Mouse (Mus musculus): ENCODE results near the gene Atn1. TPM values are rescaled to one million over a fixed set of nuclear protein-coding genes. Genes with fewer than 3 reads are reported as not detected.
"Not testable (repeated sequence)": the region's sequence is repeated elsewhere in the genome, so short reads cannot be mapped to it uniquely, and the experiment has no call there.

The Atn1 gene
- 4.7 and 8.9 TPM in 2 replicates for total RNA-seq (2012; rRNA removed)

DNA sequence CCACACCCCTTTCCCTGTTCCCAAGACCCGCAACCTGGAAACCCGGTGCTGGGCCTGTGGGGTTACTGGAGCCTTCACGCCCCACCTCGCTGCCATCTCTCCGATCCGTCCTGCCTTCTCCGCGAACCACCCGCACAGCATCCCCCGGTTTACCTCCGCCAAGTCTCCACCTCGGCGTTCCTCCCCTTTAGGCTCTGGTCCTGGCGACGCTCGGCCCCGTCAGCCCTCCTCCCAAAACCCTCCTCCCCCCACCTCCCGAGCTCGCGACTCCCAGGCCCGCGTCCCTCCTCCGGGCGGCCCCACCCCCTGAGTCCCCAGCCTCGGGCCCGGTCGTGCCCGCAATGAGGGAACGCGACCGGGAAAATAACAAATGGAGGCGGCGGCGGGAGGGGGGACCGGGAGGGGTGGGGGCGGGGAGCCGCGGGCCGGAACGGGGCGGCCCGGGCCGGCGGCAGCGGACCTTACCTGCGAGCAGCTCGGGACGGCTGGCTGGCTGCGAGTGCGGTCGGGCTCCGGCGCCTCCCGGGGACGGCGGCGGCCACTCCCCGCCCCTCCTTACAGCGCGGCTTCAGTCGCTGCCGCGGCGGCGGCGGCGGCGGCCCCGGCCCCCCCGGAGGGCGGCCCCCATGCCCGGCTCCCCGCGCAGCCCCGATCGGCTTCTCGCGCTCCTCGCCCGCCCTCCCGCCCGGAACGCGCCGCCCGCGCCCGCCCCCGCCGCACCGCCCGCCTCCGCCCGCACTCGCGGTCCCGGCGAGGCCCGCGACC lies at the start of gene Atn1, which contains the start of gene Gm45234:
Gene Atn1, minus strand, starts transcription at position 694 of the 765 bp plus-strand sequence.
Gene Gm45234, minus strand, starts transcription at position 191 of the 765 bp plus-strand sequence.
- Histone ChIP-seq H3K4me1 (ENCODE audit: control insufficient read depth in 2 of 2, insufficient read depth in 2 of 2, low read length in 2 of 2, poor library complexity in 1 of 2) (peaks cover 6 to 13% of the 10 kb centered on the region in 2 experiments; a peak in 3 of 4 replicates), H3K9ac (ENCODE audit: insufficient read depth, low read depth, low read length, poor library complexity, severe bottlenecking) (peak within 1 kb of the TSS; percentile 95), H3K27ac (ENCODE audit: insufficient read depth, low read depth, low read length, poor library complexity, severe bottlenecking) (peak within 1 kb of the TSS; percentile 81), H3K36me3 (ENCODE audit: control insufficient read depth, insufficient read depth, low read length, poor library complexity, severe bottlenecking) (no peaks in the 10 kb centered on the region), H3K9me3 (ENCODE audit: control insufficient read depth, insufficient read depth, low read depth, low read length) (no peaks in the 10 kb centered on the region), H3K4me3 (ENCODE audit: insufficient read depth in 1 of 2, low read depth in 1 of 2, low read length in 2 of 2, poor library complexity in 1 of 2, severe bottlenecking in 1 of 2) (peak within 1 kb of the TSS; percentile 73 to 96)
- TF ChIP-seq HCFC1 (IDR thresholded peaks at IDR 0.05; ENCODE audit: borderline replicate concordance, insufficient read depth, low read length) (0 out of 2 replicates have a peak, but pooled peaks have one; percentile 46), MAFK (IDR thresholded peaks at IDR 0.05; ENCODE audit: insufficient read depth, low read depth, low read length) (no peak), CHD2 (IDR thresholded peaks at IDR 0.05; ENCODE audit: low read depth, low read length) (no peak)
- no peak for DNase-seq (ENCODE audit: low read depth, low spot score)
- in situ Hi-C loops (cut with MboI; ENCODE audit: low sequenced_read_pairs in 2 of 2, unreplicated experiment in 2 of 2): no loop called here

DNA sequence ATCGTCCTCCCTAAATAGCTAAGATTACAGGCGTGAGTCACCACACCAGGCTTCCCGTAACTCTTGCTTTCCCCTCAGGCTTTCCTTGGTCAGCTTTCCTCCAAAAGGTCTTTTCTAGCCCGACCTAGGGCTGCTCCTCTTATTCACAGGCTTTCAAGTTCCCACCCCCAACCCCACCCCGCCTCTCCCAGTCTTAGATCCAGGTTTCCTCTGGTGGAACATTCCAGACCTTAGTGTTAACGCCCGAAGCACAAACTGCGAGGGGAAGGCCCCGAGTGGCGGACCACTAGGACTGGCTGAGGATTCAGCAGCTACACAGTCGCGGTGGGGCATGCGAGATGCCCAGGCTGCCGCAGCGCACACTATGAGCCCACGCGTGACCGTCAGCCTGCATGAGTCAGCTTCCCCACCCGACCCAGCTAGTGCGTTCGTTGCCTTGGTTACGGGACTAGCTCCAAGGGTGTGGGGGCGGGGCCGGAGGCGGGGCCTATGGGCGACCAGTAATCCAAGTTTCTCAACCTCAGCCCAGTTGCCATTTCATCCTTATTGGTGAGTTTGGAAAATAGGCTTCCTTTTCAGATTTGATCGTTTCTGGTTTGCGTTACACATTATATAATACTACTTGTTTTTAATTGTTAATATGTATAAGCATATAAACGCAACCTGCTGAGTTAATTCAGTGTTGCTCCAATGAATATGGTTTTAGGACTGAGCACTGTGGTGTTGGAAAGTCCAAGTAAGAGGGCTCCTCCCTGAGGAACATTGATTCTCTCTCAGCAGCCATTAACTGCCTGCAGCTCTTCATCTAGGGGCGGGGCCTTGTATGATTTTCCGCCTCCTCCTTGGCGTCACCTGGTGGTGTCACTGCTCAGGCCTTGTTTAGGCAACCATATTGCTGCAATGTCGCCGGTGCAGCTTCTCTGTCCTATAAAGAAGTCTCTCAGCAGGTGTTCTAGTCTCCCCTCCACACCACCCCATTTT lies 49.3 kb upstream of the Atn1 start:
- in situ Hi-C loops (cut with MboI; ENCODE audit: low sequenced_read_pairs in 2 of 2, unreplicated experiment in 2 of 2): no loop called here
- peaks cover 0 to 10% of the 10 kb centered on the region in 2 experiments; a peak in 2 of 4 replicates for H3K4me1 ChIP-seq (ENCODE audit: control insufficient read depth in 2 of 2, insufficient read depth in 2 of 2, low read length in 2 of 2, poor library complexity in 1 of 2)
- no peaks in the 10 kb centered on the region for H3K9me3 ChIP-seq (ENCODE audit: control insufficient read depth, insufficient read depth, low read depth, low read length)
- peak overlapping the region; percentile 55 to 72 for H3K4me3 ChIP-seq (ENCODE audit: insufficient read depth in 1 of 2, low read depth in 1 of 2, low read length in 2 of 2, poor library complexity in 1 of 2, severe bottlenecking in 1 of 2)
- peak overlapping the region; percentile 84 for H3K9ac ChIP-seq (ENCODE audit: insufficient read depth, low read depth, low read length, poor library complexity, severe bottlenecking)
- peak; percentile 96 for DNase-seq (ENCODE audit: low read depth, low spot score)
- TF ChIP-seq HCFC1 (IDR thresholded peaks at IDR 0.05; ENCODE audit: borderline replicate concordance, insufficient read depth, low read length) (0 out of 2 replicates have a peak, but pooled peaks have one; percentile 6), CHD2 (IDR thresholded peaks at IDR 0.05; ENCODE audit: low read depth, low read length) (peak; percentile 23; the same call in 1 of the 2 replicates), MAFK (IDR thresholded peaks at IDR 0.05; ENCODE audit: insufficient read depth, low read depth, low read length) (peak; percentile 75; the same call in 1 of the 2 replicates), ZC3H11A (IDR thresholded peaks at IDR 0.05; ENCODE audit: borderline replicate concordance, low read depth, low read length) (no peak), ZNF384 (IDR thresholded peaks at IDR 0.05; ENCODE audit: low read depth, low read length) (no peak)
- H3K27ac ChIP-seq (ENCODE audit: insufficient read depth, low read depth, low read length, poor library complexity, severe bottlenecking): peak overlapping the region; percentile 99
- H3K36me3 ChIP-seq (ENCODE audit: control insufficient read depth, insufficient read depth, low read length, poor library complexity, severe bottlenecking): 0 out of 2 replicates have a peak, but pooled peaks cover 1% of the 10 kb centered on the region

DNA sequence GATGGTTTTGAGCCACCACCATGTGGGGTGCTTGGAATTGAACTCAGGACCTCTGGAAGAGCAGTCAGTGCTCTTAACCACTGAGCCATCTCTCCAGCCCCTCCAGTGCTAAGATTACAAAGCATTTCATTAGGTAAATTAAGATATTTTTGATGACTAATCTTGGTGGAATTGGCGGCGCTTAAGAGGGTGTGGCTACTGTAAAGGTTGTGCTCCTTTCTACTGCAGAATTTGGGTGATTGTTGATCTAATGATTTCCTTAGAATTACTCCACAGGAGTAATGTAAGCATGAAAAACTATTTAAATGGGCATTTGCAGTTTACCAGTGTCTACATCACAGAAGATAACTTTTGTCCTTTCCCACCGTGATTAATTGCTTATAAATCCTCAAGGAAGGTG lies 48.0 kb upstream of the Atn1 start:
- Histone ChIP-seq H3K9me3 (ENCODE audit: control insufficient read depth, insufficient read depth, low read depth, low read length) (no peaks in the 10 kb centered on the region), H3K4me3 (ENCODE audit: insufficient read depth in 1 of 2, low read depth in 1 of 2, low read length in 2 of 2, poor library complexity in 1 of 2, severe bottlenecking in 1 of 2) (no peak overlapping the region), H3K36me3 (ENCODE audit: control insufficient read depth, insufficient read depth, low read length, poor library complexity, severe bottlenecking) (no peaks in the 10 kb centered on the region), H3K9ac (ENCODE audit: insufficient read depth, low read depth, low read length, poor library complexity, severe bottlenecking) (no peak overlapping the region), H3K27ac (ENCODE audit: insufficient read depth, low read depth, low read length, poor library complexity, severe bottlenecking) (no peak overlapping the region; the same call in 1 of the 2 replicates), H3K4me1 (ENCODE audit: control insufficient read depth in 2 of 2, insufficient read depth in 2 of 2, low read length in 2 of 2, poor library complexity in 1 of 2) (peaks cover 0 to 5% of the 10 kb centered on the region in 2 experiments; a peak in 2 of 4 replicates)
- TF ChIP-seq HCFC1 (IDR thresholded peaks at IDR 0.05; ENCODE audit: borderline replicate concordance, insufficient read depth, low read length): no peak
- TF ChIP-seq CHD2 (IDR thresholded peaks at IDR 0.05; ENCODE audit: low read depth, low read length): no peak
- no peak for TF ChIP-seq ZC3H11A (IDR thresholded peaks at IDR 0.05; ENCODE audit: borderline replicate concordance, low read depth, low read length)
- no peak for TF ChIP-seq ZNF384 (IDR thresholded peaks at IDR 0.05; ENCODE audit: low read depth, low read length)
- TF ChIP-seq MAFK (IDR thresholded peaks at IDR 0.05; ENCODE audit: insufficient read depth, low read depth, low read length): no peak
- in situ Hi-C loops (cut with MboI; ENCODE audit: low sequenced_read_pairs in 2 of 2, unreplicated experiment in 2 of 2): no loop called here
- DNase-seq (ENCODE audit: low read depth, low spot score): no peak

DNA sequence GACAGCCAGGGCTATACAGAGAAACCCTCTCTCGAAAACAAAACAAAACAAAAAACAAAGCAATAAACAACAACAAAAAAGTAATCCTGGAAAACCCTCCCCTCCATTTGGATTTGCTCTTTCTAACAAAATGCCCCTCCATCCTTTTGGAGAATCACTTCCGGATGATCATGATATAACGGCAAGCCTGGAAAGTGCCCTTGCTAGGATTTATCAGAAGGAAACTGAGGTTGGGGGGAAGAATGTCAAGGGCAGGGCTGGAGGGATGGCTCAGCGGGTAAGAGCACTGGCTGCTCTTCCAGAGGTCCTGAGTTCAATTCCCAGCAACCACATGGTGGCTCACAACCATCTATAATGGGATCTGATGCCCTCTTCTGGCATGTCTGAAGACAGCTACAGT lies 47.4 kb upstream of the Atn1 start:
- H3K27ac ChIP-seq (ENCODE audit: insufficient read depth, low read depth, low read length, poor library complexity, severe bottlenecking); H3K36me3 ChIP-seq (ENCODE audit: control insufficient read depth, insufficient read depth, low read length, poor library complexity, severe bottlenecking); H3K4me1 ChIP-seq (ENCODE audit: control insufficient read depth in 2 of 2, insufficient read depth in 2 of 2, low read length in 2 of 2, poor library complexity in 1 of 2); DNase-seq (ENCODE audit: low read depth, low spot score); in situ Hi-C loops (cut with MboI; ENCODE audit: low sequenced_read_pairs in 2 of 2, unreplicated experiment in 2 of 2); H3K9ac ChIP-seq (ENCODE audit: insufficient read depth, low read depth, low read length, poor library complexity, severe bottlenecking); H3K9me3 ChIP-seq (ENCODE audit: control insufficient read depth, insufficient read depth, low read depth, low read length): not testable (repeated sequence)
- H3K4me3 ChIP-seq (ENCODE audit: insufficient read depth in 1 of 2, low read depth in 1 of 2, low read length in 2 of 2, poor library complexity in 1 of 2, severe bottlenecking in 1 of 2): peak overlapping the region in 1 of 2 experiments; percentile 40; a peak in 1 of 4 replicates

All from ES-E14 (cell line).